Mouse (Mus musculus) lung, embryonic 14.5 days (tissue): ENCODE measurements around the gene Cd28. TPM values are rescaled to one million over a fixed set of nuclear protein-coding genes. Genes with fewer than 3 reads are reported as not detected.

Experiments
- ATAC-seq: fragments of 200-750 bp; cut with Nextera tagmentation; 2 replicates; pipeline ENCODE4 v1.8.0; 2017; ENCODE audit warnings: mild to moderate bottlenecking, moderate TSS enrichment, moderate library complexity; ENCODE audit not compliant: insufficient read depth
- DNase-seq: peaks from one replicate; pipeline ENCODE4 v3.0.0-alpha.2; 2015
- H3K27ac ChIP-seq: fragments of 300-500 bp; sonication (generic); 2 replicates; pipeline ENCODE4 v1.5.1; 2014; ENCODE audit warnings: low read depth, mild to moderate bottlenecking, moderate library complexity
- H3K27me3 ChIP-seq: fragments of 300-500 bp; sonication (generic); 2 replicates; pipeline ENCODE4 v1.6.1; 2014; ENCODE audit warnings: low read length, control low read depth; ENCODE audit not compliant: insufficient read depth
- H3K36me3 ChIP-seq: fragments of 300-500 bp; sonication (generic); 2 replicates; pipeline ENCODE4 v1.6.1; 2014; ENCODE audit warnings: control low read depth; ENCODE audit not compliant: insufficient read depth
- H3K4me1 ChIP-seq: fragments of 300-500 bp; sonication (generic); 2 replicates; pipeline ENCODE4 v1.6.1; 2014; ENCODE audit warnings: antibody characterized with exemption, control low read depth; ENCODE audit not compliant: insufficient read depth
- H3K4me2 ChIP-seq: fragments of 300-500 bp; sonication (generic); 2 replicates; pipeline ENCODE4 v1.6.1; 2014; ENCODE audit warnings: mild to moderate bottlenecking
- H3K4me3 ChIP-seq: fragments of 300-500 bp; sonication (generic); 2 replicates; pipeline ENCODE4 v1.5.1; 2014; ENCODE audit warnings: low read depth, low read length
- H3K9ac ChIP-seq: fragments of 300-500 bp; sonication (generic); 2 replicates; pipeline ENCODE4 v1.6.1; 2014
- H3K9me3 ChIP-seq: fragments of 300-500 bp; sonication (generic); 2 replicates; pipeline ENCODE4 v1.6.1; 2016; ENCODE audit warnings: low read depth, low read length, control low read depth
- CTCF ChIP-seq: IDR thresholded peaks from 2 replicates; pipeline ENCODE4 v1.5.1; 2016; ENCODE audit warnings: antibody characterized with exemption, low read depth
- WGBS: fragments of 180-500 bp; shearing (Covaris S2); extraction: QIAGEN DNeasy Blood & Tissue Kit; methylation state at CpG from one replicate; pipeline ENCODE4 v1.1.7; 2014; 5-methylcytosine and 5-hydroxymethylcytosine counted together
- polyA plus RNA-seq: library from polyadenylated mRNA; unstranded; fragments of >200 nt; fragmentation: Nextera tagmentation; extraction: Ambion mirVana; gene quantifications from 2 replicates; pipeline ENCODE4 v1.2.1, GENCODE M21; 2014

Gene Cd28
- polyA plus RNA-seq, 1 experiment from 2014 or later = 0.16 TPM

DNA sequence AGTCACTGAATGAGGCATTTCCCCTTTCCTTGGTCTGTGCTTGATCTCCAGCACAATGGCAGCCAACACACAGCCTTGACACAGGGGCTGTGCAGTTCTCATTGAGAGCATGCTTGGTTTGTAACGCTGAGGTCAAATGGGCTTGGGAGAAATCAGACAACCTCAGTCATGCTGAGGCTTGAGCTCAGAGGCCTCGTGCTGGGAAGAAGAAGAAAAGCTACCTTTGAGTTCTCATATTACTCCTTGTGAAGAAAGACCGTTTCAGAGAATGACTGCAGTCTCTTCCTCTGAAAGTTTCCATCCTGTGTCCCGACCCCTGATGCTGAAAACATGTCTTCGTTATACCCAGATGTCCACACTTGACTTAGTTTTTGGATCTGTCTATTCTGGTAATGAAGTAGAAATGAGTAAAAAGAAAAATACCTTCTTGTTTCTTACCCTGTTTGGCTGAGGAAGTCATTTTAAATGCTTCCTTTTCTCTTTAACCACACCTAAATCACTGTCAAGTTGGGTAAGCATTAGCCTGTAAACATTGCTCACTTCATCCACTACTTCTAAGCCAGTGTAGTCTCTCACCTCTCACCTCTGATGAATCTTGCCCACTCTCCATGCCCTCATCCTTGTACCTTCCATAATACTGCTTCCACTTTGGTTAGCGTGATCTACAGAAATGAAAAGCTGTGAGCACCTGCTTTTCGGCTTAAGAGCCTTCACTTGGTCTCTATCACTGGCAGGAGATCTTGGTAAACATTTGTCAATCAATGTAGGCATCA lies 43.1 kb downstream of the Cd28 start:
- Histone ChIP-seq H3K27ac (no peak overlapping the region), H3K9me3 (no peaks in the 10 kb centered on the region), H3K36me3 (no peaks in the 10 kb centered on the region), H3K27me3 (no peaks in the 10 kb centered on the region), H3K4me3 (no peak overlapping the region), H3K4me2 (no peak overlapping the region), H3K9ac (no peak overlapping the region), H3K4me1 (no peaks in the 10 kb centered on the region)
- WGBS = 62% methylated on average over 7 of the region's 7 CpGs
- no peak for TF ChIP-seq CTCF
- no peak for ATAC-seq
- DNase-seq = no peak

- no peak overlapping the region for H3K9ac ChIP-seq
- H3K9me3 ChIP-seq = no peaks in the 10 kb centered on the region
- no peak overlapping the region for H3K4me2 ChIP-seq
- ATAC-seq (no peak), DNase-seq (no peak)
- WGBS = 71% methylated on average over 3 of the region's 3 CpGs
- H3K27ac ChIP-seq = no peak overlapping the region
- H3K36me3 ChIP-seq = no peaks in the 10 kb centered on the region
- no peak overlapping the region for H3K4me3 ChIP-seq
- TF ChIP-seq CTCF = no peak
- H3K27me3 ChIP-seq = no peaks in the 10 kb centered on the region
- H3K4me1 ChIP-seq = no peaks in the 10 kb centered on the region
Observed at GRCm38 (mm10) chr1:60760475-60760874, 43.9 kb downstream of the Cd28 start.

- ATAC-seq = no peak
- H3K36me3 ChIP-seq = no peaks in the 10 kb centered on the region
- no peak overlapping the region for H3K27ac ChIP-seq
- WGBS = 97% methylated on average over 3 of the region's 3 CpGs
- H3K4me3 ChIP-seq = no peak overlapping the region
- no peak for DNase-seq
- no peak for TF ChIP-seq CTCF
- no peaks in the 10 kb centered on the region for H3K9me3 ChIP-seq
- H3K27me3 ChIP-seq = no peaks in the 10 kb centered on the region
- H3K4me1 ChIP-seq = no peaks in the 10 kb centered on the region
- no peak overlapping the region for H3K9ac ChIP-seq
- H3K4me2 ChIP-seq = no peak overlapping the region
Observed at GRCm38 (mm10) chr1:60761528-60762171, 45.0 kb downstream of the Cd28 start.

- Histone ChIP-seq H3K27me3 (no peaks in the 10 kb centered on the region), H3K4me3 (no peak overlapping the region), H3K27ac (no peak overlapping the region), H3K9me3 (no peaks in the 10 kb centered on the region), H3K4me2 (no peak overlapping the region), H3K36me3 (no peaks in the 10 kb centered on the region), H3K9ac (no peak overlapping the region), H3K4me1 (no peaks in the 10 kb centered on the region)
- ATAC-seq (no peak), DNase-seq (no peak)
- TF ChIP-seq CTCF = no peak
- 84% methylated on average over 1 of the region's 1 CpGs for WGBS
Observed at GRCm38 (mm10) chr1:60762451-60762850, 45.9 kb downstream of the Cd28 start.

DNA sequence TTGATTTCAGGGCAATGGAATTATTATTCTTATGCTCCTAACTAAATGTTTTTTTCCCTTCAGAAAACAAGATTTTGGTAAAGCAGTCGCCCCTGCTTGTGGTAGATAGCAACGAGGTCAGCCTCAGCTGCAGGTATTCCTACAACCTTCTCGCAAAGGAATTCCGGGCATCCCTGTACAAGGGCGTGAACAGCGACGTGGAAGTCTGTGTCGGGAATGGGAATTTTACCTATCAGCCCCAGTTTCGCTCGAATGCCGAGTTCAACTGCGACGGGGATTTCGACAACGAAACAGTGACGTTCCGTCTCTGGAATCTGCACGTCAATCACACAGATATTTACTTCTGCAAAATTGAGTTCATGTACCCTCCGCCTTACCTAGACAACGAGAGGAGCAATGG lies 46.3 kb downstream of the Cd28 start:
- Histone ChIP-seq H3K4me3 (no peak overlapping the region), H3K9ac (no peak overlapping the region), H3K9me3 (no peaks in the 10 kb centered on the region), H3K27me3 (no peaks in the 10 kb centered on the region), H3K27ac (no peak overlapping the region), H3K4me2 (no peak overlapping the region), H3K36me3 (no peaks in the 10 kb centered on the region), H3K4me1 (no peaks in the 10 kb centered on the region)
- ATAC-seq (no peak), DNase-seq (no peak)
- no peak for TF ChIP-seq CTCF
- 80% methylated on average over 20 of the region's 20 CpGs for WGBS

DNA sequence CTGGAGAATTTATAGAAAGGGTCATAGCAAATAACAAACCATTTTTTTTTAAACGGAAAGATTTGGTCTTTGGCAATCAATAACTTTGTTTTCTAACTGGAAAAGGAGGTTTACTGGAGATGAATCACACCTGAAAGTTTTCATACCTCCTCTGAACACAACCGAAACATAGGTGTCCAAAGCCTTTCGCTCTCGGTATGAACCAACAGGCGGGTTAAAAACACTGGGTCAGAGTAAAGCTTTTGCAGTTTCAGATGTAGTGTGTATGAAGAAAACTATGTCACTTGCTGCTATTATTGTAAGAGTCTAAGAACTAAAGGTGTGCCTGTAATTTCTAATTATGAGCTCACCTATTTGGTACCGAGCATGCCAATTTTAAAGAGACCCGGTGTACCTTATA lies 55.2 kb downstream of the Cd28 start:
- 92% methylated on average over 7 of the region's 7 CpGs for WGBS
- Histone ChIP-seq H3K36me3 (no peaks in the 10 kb centered on the region), H3K4me1 (no peaks in the 10 kb centered on the region), H3K9me3 (no peaks in the 10 kb centered on the region), H3K27me3 (no peaks in the 10 kb centered on the region), H3K9ac (no peak overlapping the region), H3K4me2 (no peak overlapping the region), H3K27ac (no peak overlapping the region), H3K4me3 (no peak overlapping the region)
- ATAC-seq (no peak), DNase-seq (no peak)
- TF ChIP-seq CTCF = no peak

DNA sequence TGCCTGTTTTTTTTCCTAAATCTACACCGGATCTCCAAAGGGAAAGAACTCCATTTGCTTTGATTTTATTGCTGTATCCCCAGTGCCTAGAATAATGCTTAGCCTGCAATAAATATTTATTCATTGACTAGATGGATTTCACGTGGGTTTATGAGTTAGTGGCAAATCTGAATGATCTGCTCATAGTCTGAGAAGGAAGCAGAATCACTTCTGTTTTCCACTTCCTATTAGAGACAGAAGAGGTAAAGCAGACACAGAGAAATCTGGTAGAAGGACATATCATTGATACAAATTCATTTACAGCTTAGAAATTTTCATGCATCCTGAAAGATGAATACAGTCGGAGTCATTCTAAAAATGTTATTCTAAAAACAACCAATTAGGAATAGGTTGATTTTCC lies 56.6 kb downstream of the Cd28 start:
- Histone ChIP-seq H3K9ac (no peak overlapping the region), H3K4me2 (no peak overlapping the region), H3K36me3 (no peaks in the 10 kb centered on the region), H3K9me3 (no peaks in the 10 kb centered on the region), H3K27me3 (no peaks in the 10 kb centered on the region), H3K27ac (no peak overlapping the region), H3K4me3 (no peak overlapping the region), H3K4me1 (no peaks in the 10 kb centered on the region; the same call in 1 of the 2 replicates)
- ATAC-seq (no peak), DNase-seq (no peak)
- no peak for TF ChIP-seq CTCF
- WGBS = 76% methylated on average over 3 of the region's 3 CpGs
